Mouse (Mus musculus) megakaryocyte, embryonic 14.5 days (primary cell): ENCODE measurements around the gene Ubxn2a. TPM values are rescaled to one million over a fixed set of nuclear protein-coding genes. Genes with fewer than 3 reads are reported as not detected.

Experiments used
- H3K27me3 ChIP-seq: replicated peaks from 2 replicates; pipeline ENCODE3; 2012; ENCODE audit warnings: inconsistent platforms
- H3K36me3 ChIP-seq: replicated peaks from 2 replicates; pipeline ENCODE3; 2012; ENCODE audit warnings: low read length, inconsistent platforms, mixed read lengths
- H3K4me1 ChIP-seq: 2 replicates; pipeline ENCODE4 v1.6.1; 2012; ENCODE audit warnings: inconsistent platforms
- H3K4me3 ChIP-seq: replicated peaks from 2 replicates; pipeline ENCODE3; 2012; ENCODE audit warnings: moderate library complexity, mild to moderate bottlenecking, inconsistent platforms
- H3K9me3 ChIP-seq: 2 replicates; pipeline ENCODE4 v1.6.1; 2012; ENCODE audit warnings: inconsistent platforms
- FLI1 ChIP-seq: IDR thresholded peaks from 2 replicates; pipeline ENCODE4 v1.6.1; 2012; ENCODE audit warnings: low read length, inconsistent platforms, mixed read lengths
- GATA1 ChIP-seq: IDR thresholded peaks from 3 replicates; pipeline ENCODE4 v1.6.1; 2012; ENCODE audit warnings: mixed read lengths, low read length, inconsistent platforms, borderline replicate concordance
- polyA plus RNA-seq: library from polyadenylated mRNA; stranded (reverse); fragments of >175 nt; gene quantifications from 2 replicates; pipeline ENCODE4 v1.2.3, GENCODE M21; 2012; ENCODE audit warnings: low replicate concordance; ENCODE audit not compliant: insufficient read depth

Gene Ubxn2a
- polyA plus RNA-seq, 1 experiment = 10.4 TPM

DNA sequence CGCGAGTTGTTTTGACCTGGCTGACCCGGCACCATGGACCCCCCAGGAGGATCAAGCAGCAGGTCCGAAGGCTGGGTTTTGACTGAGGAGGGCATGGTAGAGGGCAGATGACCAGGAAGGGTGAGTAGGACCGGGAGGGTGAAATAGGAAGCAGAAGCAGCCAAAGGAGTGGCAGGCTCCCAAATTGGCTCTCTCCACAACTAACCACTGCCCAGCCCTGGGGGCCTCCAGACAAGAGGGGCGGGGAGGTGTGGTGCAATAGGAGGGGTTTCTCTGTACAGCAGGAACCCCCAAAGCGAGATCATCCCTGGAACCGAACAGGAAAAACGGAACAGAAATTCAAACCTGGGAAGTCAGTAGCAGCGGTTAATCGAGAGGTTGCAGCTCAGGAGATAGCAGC is 66.8 kb downstream of the Ubxn2a start:
- no peaks in the 10 kb centered on the region for H3K9me3 ChIP-seq
- TF ChIP-seq GATA1 = no peak
- TF ChIP-seq FLI1 = no peak

DNA sequence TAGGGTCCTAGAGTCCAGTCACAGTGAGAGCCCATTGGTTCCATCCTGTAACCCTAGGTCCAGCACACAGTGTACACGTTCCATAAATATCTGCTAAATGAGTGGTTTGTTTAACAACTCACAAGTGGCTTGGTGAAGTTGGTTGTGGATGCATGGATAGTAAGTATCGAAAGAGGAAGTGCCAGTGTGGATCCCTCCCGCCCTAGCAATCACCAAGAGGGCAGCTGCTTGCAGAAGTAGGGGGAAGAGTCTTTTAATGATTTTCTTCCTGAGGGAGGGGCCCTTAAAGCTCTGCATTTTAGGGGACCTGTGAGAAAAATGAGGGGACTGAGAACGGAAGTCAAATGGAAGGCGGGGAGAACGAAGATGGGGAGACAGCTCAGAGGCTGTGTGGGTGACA is 67.5 kb downstream of the Ubxn2a start:
- H3K36me3 ChIP-seq = peaks cover 37% of the 10 kb centered on the region
- H3K9me3 ChIP-seq = no peaks in the 10 kb centered on the region
- H3K4me1 ChIP-seq = peaks cover 53% of the 10 kb centered on the region
- H3K4me3 ChIP-seq = peak overlapping the region; percentile 97
- no peaks in the 10 kb centered on the region for H3K27me3 ChIP-seq
- TF ChIP-seq FLI1 (no peak), GATA1 (no peak)

More for the DNA sequence above, 66.8 kb downstream of the Ubxn2a start:
- no peaks in the 10 kb centered on the region for H3K27me3 ChIP-seq
- H3K36me3 ChIP-seq = peaks cover 29% of the 10 kb centered on the region
- peaks cover 53% of the 10 kb centered on the region for H3K4me1 ChIP-seq
- peak overlapping the region; percentile 97 for H3K4me3 ChIP-seq

GRCm38 (mm10) chr12:4836959-4837358 is 70.5 kb downstream of the Ubxn2a start:
- Histone ChIP-seq H3K4me1 (peaks cover 43% of the 10 kb centered on the region), H3K9me3 (no peaks in the 10 kb centered on the region), H3K36me3 (peaks cover 67% of the 10 kb centered on the region)

More at GRCm38 (mm10) chr12:4836959-4837358, 70.5 kb downstream of the Ubxn2a start:
- Histone ChIP-seq H3K4me3 (no peak overlapping the region), H3K27me3 (no peaks in the 10 kb centered on the region)
- TF ChIP-seq GATA1 (no peak), FLI1 (no peak)

Other genes with a start within 250 kb of the Ubxn2a start
- gene Fam228a, start 169.3 kb downstream of the Ubxn2a start, polyA plus RNA-seq = not detected in 2 replicates
- gene Pfn4, start 138.7 kb downstream of the Ubxn2a start, polyA plus RNA-seq = 0.40 TPM in 1 of 2 replicates, not detected in the other
- 1.2 TPM in 1 of 2 replicates, not detected in the other for gene Fam228b, start 138.4 kb downstream of the Ubxn2a start, polyA plus RNA-seq
- 15.8 TPM in 1 of 2 replicates, not detected in the other for gene Sf3b6, start 90.2 kb downstream of the Ubxn2a start, polyA plus RNA-seq
- gene Fkbp1b, start 66.1 kb downstream of the Ubxn2a start, polyA plus RNA-seq = 3.8 and 15.5 TPM in 2 replicates
- 1.00 TPM in 1 of 2 replicates, not detected in the other for gene Wdcp, start 64.4 kb downstream of the Ubxn2a start, polyA plus RNA-seq
- 312 and 347 TPM in 2 replicates for gene Mfsd2b, start 33.3 kb downstream of the Ubxn2a start, polyA plus RNA-seq
- gene Atad2b, start 9.6 kb upstream of the Ubxn2a start, polyA plus RNA-seq = 1.4 and 7.0 TPM in 2 replicates